Mouse (Mus musculus) 416B (cell line): Measurements from ENCODE around the gene 4930452B06Rik.
A peak's percentile ranks its signal among the peaks of the same experiment; 100 is the strongest.

Source experiments
- DNase-seq: peaks from one replicate; pipeline ENCODE4 v3.0.0; 2011; ENCODE audit warnings: low read depth

Gene 4930452B06Rik

DNA sequence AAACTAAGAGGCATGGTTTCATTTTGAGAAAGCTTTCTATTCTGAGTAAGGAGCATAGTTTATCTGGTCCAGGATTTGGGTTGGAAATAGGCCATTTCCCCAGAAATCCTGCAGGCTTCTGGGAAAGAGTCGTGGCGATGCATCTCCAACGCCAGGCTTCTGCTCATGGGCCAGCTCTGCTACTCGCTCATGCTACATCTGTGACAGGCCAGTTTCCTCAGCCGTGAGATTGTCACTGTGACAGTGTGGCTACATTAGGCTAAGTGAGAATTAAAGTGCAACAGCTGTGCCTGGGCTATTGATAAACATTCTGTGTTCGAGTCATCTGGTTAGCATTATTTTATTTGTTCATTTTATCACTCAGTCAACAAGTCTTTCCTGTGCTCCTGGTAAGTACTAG lies 140.8 kb downstream of the 4930452B06Rik start:
- no peak for DNase-seq

DNA sequence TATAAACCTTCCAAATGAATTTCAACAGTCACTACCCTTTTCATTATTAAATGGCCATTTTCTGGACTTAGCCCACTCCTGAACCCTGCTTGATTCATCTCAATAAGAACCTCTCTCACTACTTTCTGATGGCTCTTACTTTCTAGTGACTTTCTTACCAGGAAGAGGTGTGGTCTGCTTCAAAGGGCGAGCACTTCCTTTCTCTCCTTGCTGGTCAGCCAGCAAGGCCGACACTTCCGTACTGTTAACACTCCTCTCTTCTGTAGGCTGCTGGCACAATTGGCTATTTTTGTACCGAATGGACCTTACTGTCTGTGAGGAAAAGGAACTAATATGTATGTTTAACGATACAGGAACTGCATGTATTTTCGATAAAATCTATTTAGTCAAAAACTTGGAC lies 148.4 kb downstream of the 4930452B06Rik start:
- peak; percentile 52 for DNase-seq

DNA sequence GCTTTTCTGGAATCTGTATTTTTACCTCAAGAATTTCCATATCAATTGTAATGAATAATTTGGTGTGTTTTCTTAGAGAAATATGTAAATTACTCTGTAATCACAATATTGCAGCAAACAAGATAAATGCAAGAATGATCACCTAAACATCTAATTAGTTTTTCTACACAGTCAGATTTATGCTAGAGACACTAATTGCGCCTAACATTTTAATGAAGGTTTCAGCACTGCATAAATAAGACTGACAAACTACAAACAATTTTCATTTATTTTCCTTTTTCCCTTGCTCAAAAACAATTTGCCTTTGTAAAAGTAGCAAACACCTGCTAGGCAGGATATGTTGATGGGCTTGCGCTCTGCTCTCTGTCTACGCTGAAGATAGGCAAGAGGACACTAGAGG lies 152.0 kb downstream of the 4930452B06Rik start:
- DNase-seq, result no peak

DNA sequence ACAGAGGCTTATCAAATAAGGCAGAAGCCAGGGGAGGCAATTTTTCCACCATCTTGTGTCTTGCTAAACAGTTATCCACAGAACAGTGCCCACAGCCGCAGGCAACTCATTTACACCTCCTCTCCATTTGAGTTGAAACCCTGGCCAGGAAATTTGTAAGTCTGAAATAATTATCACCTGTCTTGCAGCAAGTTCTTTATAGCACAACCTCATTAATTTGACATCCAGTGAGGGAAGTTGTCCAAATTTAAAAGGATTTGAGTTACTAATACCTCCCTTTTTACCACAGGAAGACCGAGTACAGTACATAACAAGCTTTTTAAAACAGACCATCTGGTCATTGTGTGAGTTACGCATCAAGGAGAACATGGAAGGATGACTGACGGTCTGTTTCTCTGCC lies 154.8 kb downstream of the 4930452B06Rik start:
- DNase-seq, result no peak

DNA sequence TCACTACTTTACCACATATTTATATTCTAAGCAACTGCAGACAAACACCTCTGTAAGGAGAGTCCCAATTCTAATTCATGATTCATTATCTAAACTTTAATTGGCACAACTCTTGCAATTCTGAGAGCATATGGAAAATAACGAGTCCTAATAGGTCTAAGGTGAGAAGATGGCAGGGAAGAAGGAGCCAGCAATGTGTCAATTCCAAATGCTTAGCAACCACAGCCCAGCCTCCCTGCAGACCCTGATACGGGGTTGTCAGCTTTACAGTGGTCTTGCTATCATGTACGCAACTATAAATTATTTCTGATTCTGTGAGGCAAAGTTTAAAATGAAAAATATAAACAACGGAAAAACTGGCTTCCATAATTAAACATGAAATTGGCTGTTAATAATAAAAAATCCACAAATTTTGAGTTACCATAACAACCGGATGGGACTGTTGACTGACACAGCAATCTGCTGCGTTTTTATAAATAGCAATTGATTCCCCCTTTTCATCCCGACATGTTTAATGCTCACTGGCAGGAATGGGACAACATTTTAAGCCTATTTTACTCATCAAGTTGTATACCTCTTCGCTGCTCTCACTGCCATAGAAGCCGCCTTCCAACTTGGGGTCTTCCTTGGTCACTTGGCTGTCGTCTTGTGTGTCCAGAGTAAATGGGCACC lies 155.6 kb downstream of the 4930452B06Rik start:
- no peak for DNase-seq

DNA sequence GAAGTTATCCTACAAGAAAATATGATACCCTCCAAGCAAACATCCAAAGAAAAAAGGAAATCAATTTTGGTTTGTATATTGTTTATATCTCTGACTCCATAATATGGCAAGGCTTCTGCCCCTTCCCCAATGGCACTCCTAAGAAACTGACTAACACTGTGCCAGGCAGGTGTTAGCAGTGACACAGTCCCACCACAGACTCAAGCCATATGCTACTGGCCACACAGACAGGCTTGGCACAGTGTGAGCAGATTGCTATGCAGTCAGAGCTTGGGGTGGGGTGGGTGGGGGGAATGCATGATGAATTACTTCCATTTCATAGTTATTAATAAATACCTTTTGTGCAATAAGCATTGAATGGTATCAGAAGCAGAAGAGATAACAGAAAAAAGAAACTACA lies 157.4 kb downstream of the 4930452B06Rik start:
- no peak for DNase-seq

DNA sequence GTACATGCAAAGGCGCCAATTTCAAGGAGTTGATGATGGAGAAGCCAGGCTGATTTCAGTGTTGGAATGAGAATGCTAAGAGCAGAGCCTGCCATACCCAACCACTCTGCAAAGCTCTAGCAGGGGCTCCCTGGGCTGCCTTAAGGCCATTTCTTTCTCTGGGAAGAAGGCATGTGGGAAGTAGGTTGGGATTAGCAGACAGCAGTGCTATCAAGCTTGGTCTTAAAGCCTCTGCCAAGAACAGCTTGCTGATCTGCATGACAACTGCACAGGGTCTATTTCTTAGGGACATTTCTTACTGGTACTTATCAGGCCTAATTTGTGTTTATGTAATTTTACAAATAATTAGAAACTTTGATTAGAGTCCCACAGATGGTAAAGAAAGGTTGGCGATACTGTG lies 161.8 kb downstream of the 4930452B06Rik start:
- DNase-seq, result no peak

DNA sequence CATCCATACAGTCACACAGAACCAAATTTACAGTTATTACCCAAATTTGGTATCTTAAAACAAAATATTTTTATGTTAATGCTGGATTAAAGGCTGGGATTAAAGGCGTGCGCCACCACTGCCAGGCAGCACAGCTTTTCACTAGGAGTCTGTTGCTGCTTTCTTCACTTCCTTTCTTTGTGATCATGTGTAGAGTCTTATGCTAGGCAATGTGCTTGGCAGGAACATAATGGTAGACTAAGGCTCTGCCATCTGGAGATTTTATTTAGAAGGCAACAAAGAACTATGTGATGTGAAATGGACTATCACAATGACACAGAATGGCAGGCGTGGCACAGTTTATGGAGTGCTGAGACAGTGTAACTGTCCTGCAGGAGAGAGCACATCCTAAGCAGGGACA lies 162.7 kb downstream of the 4930452B06Rik start:
- no peak for DNase-seq

DNA sequence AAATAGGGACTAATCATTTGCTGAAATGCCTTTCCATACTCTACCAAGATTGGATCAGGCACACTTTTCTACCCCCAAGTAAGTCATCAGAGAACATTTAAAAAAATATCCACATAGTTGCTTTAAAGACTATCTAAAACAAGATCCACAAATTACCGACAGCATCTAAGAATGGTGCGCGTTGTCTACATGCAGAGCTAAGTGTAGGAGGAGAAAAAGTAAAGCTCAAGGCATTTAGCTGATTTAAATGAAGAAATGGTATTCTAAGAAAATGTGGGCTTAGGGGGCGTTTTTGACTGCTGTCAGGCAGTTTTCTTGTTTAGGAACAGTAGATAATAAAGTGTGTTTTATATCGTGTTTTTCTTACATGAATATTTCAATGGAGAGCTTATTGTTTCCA lies 163.5 kb downstream of the 4930452B06Rik start:
- DNase-seq, result no peak

DNA sequence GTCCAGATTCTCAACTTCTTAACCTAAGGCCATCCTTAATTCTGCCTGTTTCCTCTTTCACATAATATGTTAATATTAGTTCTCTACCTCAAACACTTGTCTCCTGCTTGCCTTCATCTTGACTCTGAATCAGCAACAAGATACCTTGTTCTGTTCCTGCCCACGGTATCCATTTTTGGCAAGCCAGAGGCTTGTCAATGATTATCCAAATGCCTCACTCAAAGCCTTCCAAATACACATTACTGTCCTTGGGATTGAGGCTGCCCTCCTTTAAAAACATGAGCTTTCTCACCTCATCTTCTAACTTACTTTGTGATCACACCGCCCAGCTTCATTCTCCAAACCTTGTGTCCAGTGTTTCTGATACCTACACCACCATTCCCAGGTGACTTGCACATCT lies 170.3 kb downstream of the 4930452B06Rik start:
- DNase-seq, result no peak

DNA sequence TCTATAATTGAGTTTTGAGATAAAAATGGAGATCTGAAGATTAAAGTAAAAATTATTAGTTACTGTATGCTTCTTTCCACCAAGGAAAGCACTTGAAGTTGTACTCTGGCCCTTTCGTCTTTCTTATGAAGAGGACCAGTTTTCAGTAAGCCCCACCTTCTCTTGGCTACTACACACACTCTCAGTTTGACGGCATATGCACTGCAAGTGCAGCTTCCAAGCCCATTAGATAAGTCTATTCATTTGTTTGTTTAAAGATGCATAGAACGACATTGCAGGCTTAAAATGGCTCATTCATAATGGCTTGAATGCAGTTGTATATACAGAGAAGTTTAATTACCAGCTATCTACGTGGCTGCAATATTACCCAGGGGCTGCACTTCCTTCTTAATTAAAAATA lies 171.1 kb downstream of the 4930452B06Rik start:
- no peak for DNase-seq

DNA sequence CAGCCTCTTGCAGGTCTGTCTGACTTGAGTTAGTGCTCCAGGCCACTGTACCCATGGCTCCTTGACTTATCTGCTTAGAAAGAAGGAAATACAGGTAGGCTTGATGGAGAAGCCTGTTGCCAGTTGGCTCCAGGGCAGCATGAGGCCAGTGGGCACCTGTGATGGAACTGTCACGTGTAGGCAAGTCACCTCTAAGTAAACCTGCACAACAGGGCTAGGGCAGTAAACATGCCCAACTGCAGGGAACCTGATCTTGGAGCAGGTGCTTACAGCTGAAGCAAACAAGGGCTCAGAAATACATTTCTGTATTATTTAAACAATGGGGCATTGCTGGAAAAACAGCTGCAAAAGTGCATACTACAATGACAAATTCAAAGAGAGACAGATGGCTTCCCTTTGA lies 171.8 kb downstream of the 4930452B06Rik start:
- no peak for DNase-seq

DNA sequence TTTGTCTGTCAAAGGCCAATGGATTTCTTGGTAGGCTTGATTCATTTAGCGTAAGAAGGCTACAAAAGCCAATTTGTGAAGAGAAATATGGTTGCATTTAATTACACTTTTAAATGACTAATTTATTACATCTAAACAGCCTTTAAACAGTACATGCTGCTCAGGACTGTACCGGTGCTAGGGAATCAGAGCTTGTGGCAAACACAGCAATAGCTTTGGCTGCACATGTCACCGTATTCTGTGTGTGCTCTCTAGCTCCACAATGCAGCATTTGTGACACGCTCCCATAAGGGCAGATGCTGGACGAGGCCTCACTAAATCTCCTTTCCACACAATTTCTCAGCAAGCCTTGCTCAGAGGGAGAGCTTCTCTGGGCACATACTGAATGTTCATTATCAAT lies 187.9 kb downstream of the 4930452B06Rik start:
- DNase-seq, result no peak

DNA sequence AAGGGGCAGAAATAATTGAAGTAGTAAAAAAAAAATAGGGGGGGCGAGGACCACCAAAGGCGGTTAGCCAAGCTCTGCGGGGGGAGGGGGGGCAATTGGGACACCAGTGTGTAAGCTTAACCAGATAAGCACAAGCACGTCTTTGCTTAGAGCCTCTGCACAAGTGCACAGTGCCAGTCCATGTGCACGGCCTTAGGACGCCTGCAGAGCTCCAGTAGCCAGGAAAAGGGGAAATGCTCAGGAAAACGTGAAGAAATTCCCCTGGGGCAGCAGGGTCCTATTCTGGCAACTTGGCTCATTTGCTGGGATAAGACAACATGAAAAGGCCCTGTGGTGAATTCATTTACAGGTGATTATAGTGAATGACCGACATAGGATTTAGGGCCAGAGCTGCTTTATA lies 188.7 kb downstream of the 4930452B06Rik start:
- no peak for DNase-seq

DNA sequence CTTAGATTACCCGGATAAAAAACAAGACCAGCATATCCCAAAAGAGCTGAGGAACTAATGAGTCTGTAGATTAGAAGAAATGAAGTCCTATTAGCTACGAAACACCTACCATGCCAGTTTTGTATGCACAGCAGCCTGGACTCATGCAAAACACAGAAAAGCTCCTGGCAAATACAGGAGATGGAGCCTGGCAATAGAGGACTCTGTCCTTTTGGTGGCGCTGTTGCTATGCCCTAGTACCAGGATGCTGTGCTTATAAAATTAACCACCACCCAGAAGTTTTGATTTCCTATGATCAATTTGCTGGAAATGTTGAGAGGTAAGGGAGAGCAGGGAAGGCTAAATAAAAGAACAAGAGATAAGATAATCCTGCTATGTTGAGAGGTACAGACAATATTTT lies 189.4 kb downstream of the 4930452B06Rik start:
- DNase-seq, result peak; percentile 52

DNA sequence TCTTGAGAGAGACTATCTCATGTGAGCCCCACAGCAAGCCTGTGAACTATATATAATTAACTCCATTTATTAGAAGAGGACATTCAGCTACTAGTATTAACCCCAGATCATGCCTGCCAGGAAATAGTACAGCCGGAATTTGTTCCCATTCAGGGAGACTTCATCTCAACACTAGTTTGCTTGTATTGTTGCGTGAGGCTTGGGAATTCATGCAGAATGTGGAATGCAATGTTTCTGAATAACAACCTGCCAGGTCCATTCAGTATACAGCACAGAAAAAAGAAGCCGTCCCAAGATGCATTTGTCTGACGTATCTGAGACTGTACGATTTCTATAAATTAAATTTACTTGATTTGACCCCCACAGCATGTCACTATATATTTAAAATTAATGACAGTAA lies 190.2 kb downstream of the 4930452B06Rik start:
- no peak for DNase-seq

DNA sequence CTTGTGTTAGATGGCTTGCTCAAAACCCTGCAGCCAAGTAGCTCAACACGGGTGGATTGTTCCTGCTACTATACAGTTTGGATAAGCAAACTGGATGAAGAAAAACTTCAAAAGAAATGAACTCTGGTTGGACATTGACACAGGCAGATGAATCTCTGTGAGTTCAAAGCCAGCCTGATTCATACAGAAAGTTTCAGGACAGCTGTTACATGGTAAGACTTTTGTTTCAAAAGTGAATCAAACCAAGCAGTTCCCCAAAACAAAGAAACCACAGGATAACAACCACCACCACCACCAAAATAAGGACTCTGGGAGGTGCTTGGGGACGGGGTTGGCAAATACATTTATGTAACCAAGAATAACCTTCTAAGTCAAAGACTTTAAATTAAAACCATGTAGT lies 193.2 kb downstream of the 4930452B06Rik start:
- DNase-seq, result no peak

DNA sequence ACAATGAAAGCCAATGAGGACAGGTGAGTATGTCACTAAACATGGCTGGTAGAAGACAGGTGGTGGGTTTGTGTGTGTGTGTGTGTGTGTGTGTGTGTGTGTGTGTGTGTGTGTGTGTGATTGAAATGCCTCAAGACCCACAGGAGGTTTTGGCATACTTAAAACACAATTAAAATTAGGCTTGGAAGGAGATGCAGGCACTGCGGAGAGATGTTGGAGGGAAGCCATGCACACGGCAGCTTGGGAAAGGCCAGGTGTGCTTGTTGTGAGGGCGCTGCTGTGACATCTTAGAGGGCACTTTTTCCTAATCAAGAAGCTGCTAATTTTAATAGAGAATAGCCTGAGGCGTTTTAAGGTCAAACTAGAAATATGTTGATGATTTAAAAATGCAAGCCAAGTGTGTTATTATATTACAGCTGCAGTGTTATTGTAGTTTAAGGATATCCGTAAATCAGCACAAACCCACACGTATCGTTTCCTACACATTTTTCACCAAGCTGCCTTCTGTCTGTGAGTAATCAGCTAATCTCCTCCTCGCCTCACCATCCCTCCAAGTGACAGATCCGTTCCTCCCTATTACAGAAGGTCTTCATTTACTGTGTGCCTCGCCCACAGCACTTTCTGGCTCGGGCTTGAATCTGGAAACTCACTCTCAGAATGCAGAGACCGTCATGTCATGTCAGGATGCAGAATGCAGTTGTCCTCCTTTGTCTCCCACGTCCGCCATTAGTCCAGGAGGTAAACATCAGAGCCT lies 201.5 kb downstream of the 4930452B06Rik start:
- no peak for DNase-seq

DNA sequence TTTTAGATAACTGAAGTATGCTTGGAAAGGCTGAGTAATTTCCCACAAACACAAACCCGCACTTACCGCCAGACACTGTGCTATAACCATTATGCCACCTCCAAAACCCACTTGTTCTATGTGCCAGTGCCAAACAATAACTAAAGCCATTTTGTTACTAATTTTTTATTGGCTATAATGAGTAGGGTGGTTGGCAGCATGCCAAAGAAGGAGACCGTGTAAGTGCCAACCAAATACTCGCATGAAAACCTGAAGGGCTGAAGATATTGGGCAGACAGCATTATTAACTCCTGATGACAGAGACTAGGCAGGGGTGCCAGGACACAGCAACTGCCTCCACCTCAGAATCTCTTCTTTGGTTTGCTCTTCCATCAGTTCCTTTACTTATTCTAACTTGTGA lies 203.1 kb downstream of the 4930452B06Rik start:
- no peak for DNase-seq

DNA sequence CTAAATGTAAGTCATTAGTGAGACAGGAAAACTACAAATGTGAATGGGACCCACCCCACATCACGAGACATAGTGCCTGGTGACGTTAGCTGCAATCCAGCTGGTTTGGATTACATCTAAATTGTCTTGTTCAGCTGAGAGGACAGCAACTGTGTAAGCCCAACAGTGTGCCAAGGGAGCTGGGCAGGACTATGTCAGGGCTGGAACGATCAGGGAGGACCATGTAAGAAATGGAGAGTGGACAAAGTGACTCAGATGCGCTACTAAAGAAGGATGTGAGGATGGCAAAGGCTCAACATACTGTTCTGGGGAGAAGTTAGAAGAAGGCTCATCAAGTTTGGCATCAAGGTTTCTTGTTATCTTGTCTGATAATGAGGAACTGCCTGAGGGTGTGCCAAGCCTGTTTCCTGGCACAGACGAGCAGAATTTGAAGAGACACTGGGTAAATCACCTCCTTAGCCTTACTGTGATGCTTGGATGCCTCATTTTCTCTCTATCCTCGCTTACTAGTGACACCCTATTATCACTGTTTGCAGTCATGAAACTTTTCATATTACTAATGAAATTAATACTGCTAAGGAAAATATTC lies 203.6 kb downstream of the 4930452B06Rik start:
- DNase-seq, result no peak

DNA sequence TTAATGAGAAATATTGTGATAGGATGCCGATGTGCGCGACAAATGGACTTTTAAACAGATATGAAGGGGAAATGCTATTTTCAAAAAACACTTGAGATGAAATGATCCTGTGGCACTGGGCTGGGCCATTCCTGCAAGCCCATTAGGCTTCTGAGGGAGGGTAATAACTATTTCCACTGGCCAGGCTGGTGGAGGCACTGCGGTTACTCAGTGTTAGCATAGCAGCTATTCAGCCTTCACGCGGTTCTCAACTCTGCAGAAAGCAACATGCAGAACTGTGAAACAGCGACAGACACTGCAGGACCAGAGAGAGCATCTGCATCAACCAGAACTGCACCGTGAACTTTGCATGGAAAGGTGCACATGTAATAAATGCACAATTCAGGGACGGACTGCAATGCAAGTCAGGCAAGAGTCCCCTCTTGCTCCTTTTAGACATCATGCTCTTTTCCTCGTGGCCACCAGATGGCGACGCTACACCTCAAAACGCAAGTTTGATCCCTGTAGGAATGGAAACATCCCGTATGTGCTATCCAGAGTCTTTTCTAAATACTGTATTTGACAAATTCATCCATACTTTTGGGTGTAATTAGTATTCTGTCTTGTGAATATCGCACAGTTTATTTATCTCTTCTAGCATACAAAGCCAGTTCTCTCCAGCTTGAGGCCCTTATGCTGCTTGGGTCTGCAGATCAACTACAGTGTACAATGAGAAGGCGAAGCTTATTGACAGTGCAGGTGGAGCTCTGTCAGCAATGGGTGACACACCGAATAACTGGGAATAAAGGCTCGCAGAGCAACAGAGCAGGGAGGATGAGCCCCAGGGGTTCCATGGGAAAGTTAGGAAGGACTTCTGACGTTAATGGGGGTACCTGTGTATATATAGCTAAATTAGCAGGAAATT lies 205.6 kb downstream of the 4930452B06Rik start:
- peak; percentile 59 for DNase-seq

DNA sequence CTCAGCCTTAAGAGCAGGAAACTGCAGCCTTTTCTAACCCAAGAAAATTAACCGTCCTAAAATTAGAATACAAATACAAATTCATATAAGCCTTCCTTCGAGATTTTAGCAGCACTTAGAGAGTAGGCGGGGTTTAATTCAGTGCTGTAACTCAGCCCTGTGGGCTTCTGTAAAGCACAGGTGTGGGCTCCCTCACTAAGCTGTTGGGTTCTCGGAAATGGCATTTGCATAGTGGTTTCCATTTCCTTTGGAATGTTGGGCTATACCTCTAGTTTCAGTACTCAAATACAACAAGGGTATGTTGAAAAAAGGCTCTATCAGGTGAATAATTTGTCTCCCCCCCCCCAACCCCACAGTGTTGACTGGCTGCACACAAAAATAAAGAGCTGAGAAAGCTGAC lies 206.3 kb downstream of the 4930452B06Rik start:
- no peak for DNase-seq
